Mouse (Mus musculus) heart, adult 18-20 months (tissue): ENCODE data around the gene Marco. TPM values are rescaled to one million over a fixed set of nuclear protein-coding genes. Genes with fewer than 3 reads are reported as not detected.

Source experiments
- DNase-seq, 2 experiments: peaks; one replicate each; pipeline ENCODE4 v3.0.0; 2021 to 2022; ENCODE audit warnings: mixed read lengths in 1 of 2
- total RNA-seq, 2 experiments: library from RNA; stranded (reverse); gene quantifications; 2 replicates each; pipeline ENCODE4 v1.2.3; 2021

Marco gene
- total RNA-seq, 2 experiments from 2014 or later = 0.12 to 7.2 TPM

GRCm38 (mm10) chr1:120441587-120441986 lies 63.2 kb downstream of the Marco start:
- DNase-seq = no peak

GRCm38 (mm10) chr1:120435591-120435990 lies 69.2 kb downstream of the Marco start:
- DNase-seq = no peak

GRCm38 (mm10) chr1:120430171-120430570 lies 74.7 kb downstream of the Marco start:
- no peak for DNase-seq

GRCm38 (mm10) chr1:120425587-120425986 lies 79.2 kb downstream of the Marco start:
- DNase-seq = no peak

Other genes with a start within 250 kb of the Marco start
- 10 to 100 TPM; 25.5 to 26.5 TPM for gene Steap3, start 232.3 kb downstream of the Marco start, total RNA-seq
- gene C1ql2, start 164.4 kb downstream of the Marco start, total RNA-seq = not detected
- not detected for gene En1, start 97.4 kb upstream of the Marco start, total RNA-seq